Mouse (Mus musculus) erythroblast, embryonic 14.5 days (primary cell): ENCODE results near the gene Dnaic2. TPM values are rescaled to one million over a fixed set of nuclear protein-coding genes. Genes with fewer than 3 reads are reported as not detected.

Experiments used
- H3K27me3 ChIP-seq: 2 replicates; pipeline ENCODE4 v1.6.1; 2012; ENCODE audit warnings: inconsistent platforms; ENCODE audit not compliant: control insufficient read depth
- H3K36me3 ChIP-seq: 2 replicates; pipeline ENCODE4 v1.6.1; 2012; ENCODE audit warnings: mild to moderate bottlenecking, inconsistent platforms; ENCODE audit not compliant: control insufficient read depth
- H3K4me1 ChIP-seq: 2 replicates; pipeline ENCODE4 v1.6.1; 2012; ENCODE audit warnings: inconsistent platforms; ENCODE audit not compliant: control insufficient read depth
- H3K4me3 ChIP-seq: replicated peaks from 2 replicates; pipeline ENCODE3; 2012; ENCODE audit warnings: moderate library complexity, mild to moderate bottlenecking, inconsistent platforms
- H3K9me3 ChIP-seq: 2 replicates; pipeline ENCODE4 v1.6.1; 2012; ENCODE audit warnings: low read length, inconsistent platforms, mixed read lengths; ENCODE audit not compliant: control insufficient read depth
- GATA1 ChIP-seq: IDR thresholded peaks from 2 replicates; pipeline ENCODE4 v1.6.1; 2012; ENCODE audit warnings: low read length, inconsistent platforms, mixed read lengths
- TAL1 ChIP-seq: IDR thresholded peaks from 3 replicates; pipeline ENCODE4 v1.6.1; 2012; ENCODE audit warnings: low read length, inconsistent platforms, mixed read lengths
- polyA plus RNA-seq: library from polyadenylated mRNA; stranded (reverse); fragments of >175 nt; gene quantifications from 2 replicates; pipeline ENCODE4 v1.2.3, GENCODE M21; 2012

Dnaic2 gene
- polyA plus RNA-seq, 1 experiment, result not detected

GRCm38 (mm10) chr11:114698496-114698895 lies 28.7 kb upstream of the Dnaic2 start:
- Histone ChIP-seq H3K9me3 (no peaks in the 10 kb centered on the region), H3K4me1 (no peaks in the 10 kb centered on the region), H3K4me3 (no peak overlapping the region), H3K36me3 (peaks cover 2% of the 10 kb centered on the region; the same call in 1 of the 2 replicates), H3K27me3 (no peaks in the 10 kb centered on the region)
- TF ChIP-seq TAL1 (no peak), GATA1 (no peak)

- H3K36me3 ChIP-seq, result peaks cover 2% of the 10 kb centered on the region; the same call in 1 of the 2 replicates
- H3K9me3 ChIP-seq, result no peaks in the 10 kb centered on the region
- no peaks in the 10 kb centered on the region for H3K27me3 ChIP-seq
- H3K4me3 ChIP-seq, result no peak overlapping the region
- TF ChIP-seq GATA1, result no peak
- no peak for TF ChIP-seq TAL1
- H3K4me1 ChIP-seq, result no peaks in the 10 kb centered on the region
Measured at GRCm38 (mm10) chr11:114699511-114699910, 27.7 kb upstream of the Dnaic2 start.

GRCm38 (mm10) chr11:114702311-114702995 lies 24.8 kb upstream of the Dnaic2 start:
- no peaks in the 10 kb centered on the region for H3K4me1 ChIP-seq
- no peaks in the 10 kb centered on the region; the same call in 1 of the 2 replicates for H3K36me3 ChIP-seq
- H3K9me3 ChIP-seq, result no peaks in the 10 kb centered on the region
- no peak overlapping the region for H3K4me3 ChIP-seq
- no peak for TF ChIP-seq GATA1
- TF ChIP-seq TAL1, result no peak
- no peaks in the 10 kb centered on the region for H3K27me3 ChIP-seq

GRCm38 (mm10) chr11:114702996-114703361 lies 24.2 kb upstream of the Dnaic2 start:
- H3K4me3 ChIP-seq, result no peak overlapping the region
- H3K27me3 ChIP-seq, result no peaks in the 10 kb centered on the region
- no peaks in the 10 kb centered on the region for H3K4me1 ChIP-seq
- no peak for TF ChIP-seq GATA1
- no peak for TF ChIP-seq TAL1
- no peaks in the 10 kb centered on the region for H3K9me3 ChIP-seq
- H3K36me3 ChIP-seq, result no peaks in the 10 kb centered on the region; the same call in 1 of the 2 replicates

- H3K4me3 ChIP-seq, result no peak overlapping the region
- H3K9me3 ChIP-seq, result no peaks in the 10 kb centered on the region
- peaks cover 3% of the 10 kb centered on the region; the same call in 1 of the 2 replicates for H3K36me3 ChIP-seq
- H3K4me1 ChIP-seq, result no peaks in the 10 kb centered on the region
- no peak for TF ChIP-seq TAL1
- TF ChIP-seq GATA1, result no peak
- H3K27me3 ChIP-seq, result no peaks in the 10 kb centered on the region
Measured at GRCm38 (mm10) chr11:114704071-114704913, 22.9 kb upstream of the Dnaic2 start.

GRCm38 (mm10) chr11:114706358-114706757 lies 20.9 kb upstream of the Dnaic2 start:
- TF ChIP-seq GATA1 (no peak), TAL1 (no peak)
- Histone ChIP-seq H3K4me3 (no peak overlapping the region), H3K36me3 (peaks cover 3% of the 10 kb centered on the region; the same call in 1 of the 2 replicates), H3K4me1 (no peaks in the 10 kb centered on the region), H3K27me3 (no peaks in the 10 kb centered on the region), H3K9me3 (no peaks in the 10 kb centered on the region)

- H3K27me3 ChIP-seq, result no peaks in the 10 kb centered on the region
- H3K4me1 ChIP-seq, result no peaks in the 10 kb centered on the region
- peaks cover 3% of the 10 kb centered on the region; the same call in 1 of the 2 replicates for H3K36me3 ChIP-seq
- no peak overlapping the region for H3K4me3 ChIP-seq
- no peaks in the 10 kb centered on the region for H3K9me3 ChIP-seq
- TF ChIP-seq TAL1 (no peak), GATA1 (no peak)
Measured at GRCm38 (mm10) chr11:114711393-114711792, 15.8 kb upstream of the Dnaic2 start.

GRCm38 (mm10) chr11:114711861-114712260 lies 15.3 kb upstream of the Dnaic2 start:
- TF ChIP-seq TAL1 (no peak), GATA1 (no peak)
- H3K9me3 ChIP-seq, result no peaks in the 10 kb centered on the region
- H3K4me1 ChIP-seq, result no peaks in the 10 kb centered on the region
- no peak overlapping the region for H3K4me3 ChIP-seq
- H3K27me3 ChIP-seq, result no peaks in the 10 kb centered on the region
- peaks cover 3% of the 10 kb centered on the region; the same call in 1 of the 2 replicates for H3K36me3 ChIP-seq

GRCm38 (mm10) chr11:114714526-114714925 lies 12.7 kb upstream of the Dnaic2 start:
- Histone ChIP-seq H3K36me3 (no peaks in the 10 kb centered on the region; the same call in 1 of the 2 replicates), H3K4me1 (no peaks in the 10 kb centered on the region), H3K9me3 (no peaks in the 10 kb centered on the region), H3K4me3 (no peak overlapping the region), H3K27me3 (no peaks in the 10 kb centered on the region)
- no peak for TF ChIP-seq TAL1
- TF ChIP-seq GATA1, result no peak
